Mouse (Mus musculus): ENCODE measurements around the gene Cd200r2. TPM values are rescaled to one million over a fixed set of nuclear protein-coding genes. Genes with fewer than 3 reads are reported as not detected.
"Not testable (repeated sequence)": the region's sequence is repeated elsewhere in the genome, so short reads cannot be mapped to it uniquely, and the experiment has no call there.

Cd200r2 gene
- polyA plus RNA-seq (2015; fragmentation: Nextera tagmentation; extraction: Ambion mirVana), result not detected in 2 replicates

- Histone ChIP-seq H3K27me3 (ENCODE audit: control insufficient read depth, insufficient read depth, low read depth, low read length) (no peaks in the 10 kb centered on the region), H3K4me1 (replicated peaks; ENCODE audit: control insufficient read depth, insufficient read depth, low read length) (no peaks in the 10 kb centered on the region), H3K36me3 (ENCODE audit: control insufficient read depth, insufficient read depth, low read length) (no peaks in the 10 kb centered on the region), H3K9me3 (ENCODE audit: control insufficient read depth, low read length) (no peaks in the 10 kb centered on the region), H3K9ac (ENCODE audit: low read length) (no peak within 1 kb of the TSS), H3K27ac (ENCODE audit: low read length) (no peak within 1 kb of the TSS), H3K4me3 (ENCODE audit: low read length) (no peak within 1 kb of the TSS), H3K4me2 (ENCODE audit: low read depth, low read length) (no peak within 1 kb of the TSS)
- ATAC-seq (ENCODE audit: low read depth), result no peak
- WGBS, result 77% methylated on average over 2 of the region's 2 CpGs
Observed at GRCm38 (mm10) chr16:44866797-44867196, at the start of gene Cd200r2. Cd200r2 (plus strand) TSS chr16:44867097.

GRCm38 (mm10) chr16:44818010-44818409 is 48.9 kb upstream of the Cd200r2 start:
- Histone ChIP-seq H3K27me3 (ENCODE audit: control insufficient read depth, insufficient read depth, low read depth, low read length) (no peaks in the 10 kb centered on the region), H3K4me2 (ENCODE audit: low read depth, low read length) (no peak overlapping the region), H3K27ac (ENCODE audit: low read length) (no peak overlapping the region), H3K9ac (ENCODE audit: low read length) (no peak overlapping the region), H3K4me1 (replicated peaks; ENCODE audit: control insufficient read depth, insufficient read depth, low read length) (no peaks in the 10 kb centered on the region), H3K9me3 (ENCODE audit: control insufficient read depth, low read length) (no peaks in the 10 kb centered on the region), H3K4me3 (ENCODE audit: low read length) (no peak overlapping the region), H3K36me3 (ENCODE audit: control insufficient read depth, insufficient read depth, low read length) (no peaks in the 10 kb centered on the region)
- no peak for ATAC-seq (ENCODE audit: low read depth)
- WGBS, result 39% methylated on average over 1 of the region's 1 CpGs

- Histone ChIP-seq H3K9ac (ENCODE audit: low read length) (no peak overlapping the region), H3K36me3 (ENCODE audit: control insufficient read depth, insufficient read depth, low read length) (no peaks in the 10 kb centered on the region), H3K27me3 (ENCODE audit: control insufficient read depth, insufficient read depth, low read depth, low read length) (no peaks in the 10 kb centered on the region), H3K27ac (ENCODE audit: low read length) (no peak overlapping the region), H3K4me2 (ENCODE audit: low read depth, low read length) (no peak overlapping the region), H3K4me3 (ENCODE audit: low read length) (no peak overlapping the region), H3K9me3 (ENCODE audit: control insufficient read depth, low read length) (no peaks in the 10 kb centered on the region), H3K4me1 (replicated peaks; ENCODE audit: control insufficient read depth, insufficient read depth, low read length) (no peaks in the 10 kb centered on the region)
- WGBS, result 66% methylated on average over 4 of the region's 4 CpGs
- no peak for ATAC-seq (ENCODE audit: low read depth)
Observed at GRCm38 (mm10) chr16:44820545-44820944, 46.4 kb upstream of the Cd200r2 start.

- 35% methylated on average over 3 of the region's 3 CpGs for whole genome bisulfite sequencing
- Histone ChIP-seq H3K9ac (ENCODE audit: low read length) (no peak overlapping the region), H3K27ac (ENCODE audit: low read length) (no peak overlapping the region), H3K27me3 (ENCODE audit: control insufficient read depth, insufficient read depth, low read depth, low read length) (no peaks in the 10 kb centered on the region), H3K36me3 (ENCODE audit: control insufficient read depth, insufficient read depth, low read length) (no peaks in the 10 kb centered on the region), H3K9me3 (ENCODE audit: control insufficient read depth, low read length) (no peaks in the 10 kb centered on the region), H3K4me3 (ENCODE audit: low read length) (no peak overlapping the region), H3K4me2 (ENCODE audit: low read depth, low read length) (no peak overlapping the region), H3K4me1 (replicated peaks; ENCODE audit: control insufficient read depth, insufficient read depth, low read length) (no peaks in the 10 kb centered on the region)
- ATAC-seq (ENCODE audit: low read depth), result no peak
Observed at GRCm38 (mm10) chr16:44832286-44832685, 34.6 kb upstream of the Cd200r2 start.

GRCm38 (mm10) chr16:44833189-44833588 is 33.7 kb upstream of the Cd200r2 start:
- H3K36me3 ChIP-seq (ENCODE audit: control insufficient read depth, insufficient read depth, low read length); H3K9ac ChIP-seq (ENCODE audit: low read length); H3K4me2 ChIP-seq (ENCODE audit: low read depth, low read length); ATAC-seq (ENCODE audit: low read depth); H3K9me3 ChIP-seq (ENCODE audit: control insufficient read depth, low read length); H3K27ac ChIP-seq (ENCODE audit: low read length); H3K27me3 ChIP-seq (ENCODE audit: control insufficient read depth, insufficient read depth, low read depth, low read length); H3K4me3 ChIP-seq (ENCODE audit: low read length); H3K4me1 ChIP-seq (replicated peaks; ENCODE audit: control insufficient read depth, insufficient read depth, low read length): not testable (repeated sequence)
- WGBS, result 35% methylated on average over 2 of the region's 2 CpGs

- H3K27ac ChIP-seq (ENCODE audit: low read length), result no peak overlapping the region
Observed at GRCm38 (mm10) chr16:44875178-44875577, 8.3 kb downstream of the Cd200r2 start.

GRCm38 (mm10) chr16:44876625-44877024 is 9.7 kb downstream of the Cd200r2 start:
- WGBS, result 60% methylated on average over 5 of the region's 5 CpGs
- H3K4me2 ChIP-seq (ENCODE audit: low read depth, low read length), result no peak overlapping the region
- ATAC-seq (ENCODE audit: low read depth), result no peak

More at GRCm38 (mm10) chr16:44875178-44875577, 8.3 kb downstream of the Cd200r2 start:
- ATAC-seq (ENCODE audit: low read depth), result peak; percentile 45; the same call in 1 of the 2 replicates
- H3K9me3 ChIP-seq (ENCODE audit: control insufficient read depth, low read length), result no peaks in the 10 kb centered on the region
- no peaks in the 10 kb centered on the region for H3K27me3 ChIP-seq (ENCODE audit: control insufficient read depth, insufficient read depth, low read depth, low read length)
- no peaks in the 10 kb centered on the region for H3K36me3 ChIP-seq (ENCODE audit: control insufficient read depth, insufficient read depth, low read length)
- no peaks in the 10 kb centered on the region for H3K4me1 ChIP-seq (replicated peaks; ENCODE audit: control insufficient read depth, insufficient read depth, low read length)
- 24% methylated on average over 1 of the region's 1 CpGs for WGBS
- H3K4me2 ChIP-seq (ENCODE audit: low read depth, low read length), result no peak overlapping the region
- no peak overlapping the region for H3K9ac ChIP-seq (ENCODE audit: low read length)
- H3K4me3 ChIP-seq (ENCODE audit: low read length), result no peak overlapping the region

GRCm38 (mm10) chr16:44877595-44877994 is 10.7 kb downstream of the Cd200r2 start:
- no peak overlapping the region for H3K4me2 ChIP-seq (ENCODE audit: low read depth, low read length)
- no peaks in the 10 kb centered on the region for H3K36me3 ChIP-seq (ENCODE audit: control insufficient read depth, insufficient read depth, low read length)
- H3K9me3 ChIP-seq (ENCODE audit: control insufficient read depth, low read length), result no peaks in the 10 kb centered on the region
- 68% methylated on average over 6 of the region's 6 CpGs for WGBS
- no peak overlapping the region for H3K9ac ChIP-seq (ENCODE audit: low read length)
- no peaks in the 10 kb centered on the region for H3K27me3 ChIP-seq (ENCODE audit: control insufficient read depth, insufficient read depth, low read depth, low read length)
- H3K4me1 ChIP-seq (replicated peaks; ENCODE audit: control insufficient read depth, insufficient read depth, low read length), result no peaks in the 10 kb centered on the region
- ATAC-seq (ENCODE audit: low read depth), result no peak
- no peak overlapping the region for H3K4me3 ChIP-seq (ENCODE audit: low read length)
- H3K27ac ChIP-seq (ENCODE audit: low read length), result no peak overlapping the region

More at GRCm38 (mm10) chr16:44876625-44877024, 9.7 kb downstream of the Cd200r2 start:
- Histone ChIP-seq H3K4me1 (replicated peaks; ENCODE audit: control insufficient read depth, insufficient read depth, low read length) (no peaks in the 10 kb centered on the region), H3K27me3 (ENCODE audit: control insufficient read depth, insufficient read depth, low read depth, low read length) (no peaks in the 10 kb centered on the region), H3K9ac (ENCODE audit: low read length) (no peak overlapping the region), H3K4me3 (ENCODE audit: low read length) (no peak overlapping the region), H3K9me3 (ENCODE audit: control insufficient read depth, low read length) (no peaks in the 10 kb centered on the region), H3K36me3 (ENCODE audit: control insufficient read depth, insufficient read depth, low read length) (no peaks in the 10 kb centered on the region), H3K27ac (ENCODE audit: low read length) (no peak overlapping the region)

- Histone ChIP-seq H3K9ac (ENCODE audit: low read length) (no peak overlapping the region), H3K27me3 (ENCODE audit: control insufficient read depth, insufficient read depth, low read depth, low read length) (no peaks in the 10 kb centered on the region), H3K4me2 (ENCODE audit: low read depth, low read length) (no peak overlapping the region), H3K9me3 (ENCODE audit: control insufficient read depth, low read length) (no peaks in the 10 kb centered on the region), H3K36me3 (ENCODE audit: control insufficient read depth, insufficient read depth, low read length) (no peaks in the 10 kb centered on the region), H3K4me1 (replicated peaks; ENCODE audit: control insufficient read depth, insufficient read depth, low read length) (no peaks in the 10 kb centered on the region), H3K27ac (ENCODE audit: low read length) (no peak overlapping the region), H3K4me3 (ENCODE audit: low read length) (no peak overlapping the region)
- 28% methylated on average over 1 of the region's 1 CpGs for WGBS
- ATAC-seq (ENCODE audit: low read depth), result no peak
Observed at GRCm38 (mm10) chr16:44890814-44891213, 23.9 kb downstream of the Cd200r2 start.

GRCm38 (mm10) chr16:44932016-44932415 is 65.1 kb downstream of the Cd200r2 start:
- no peak overlapping the region for H3K9ac ChIP-seq (ENCODE audit: low read length)
- no peak for ATAC-seq (ENCODE audit: low read depth)
- no peaks in the 10 kb centered on the region for H3K36me3 ChIP-seq (ENCODE audit: control insufficient read depth, insufficient read depth, low read length)
- H3K27me3 ChIP-seq (ENCODE audit: control insufficient read depth, insufficient read depth, low read depth, low read length), result no peaks in the 10 kb centered on the region
- no peak overlapping the region for H3K27ac ChIP-seq (ENCODE audit: low read length)
- no peak overlapping the region for H3K4me3 ChIP-seq (ENCODE audit: low read length)
- H3K4me1 ChIP-seq (replicated peaks; ENCODE audit: control insufficient read depth, insufficient read depth, low read length), result no peaks in the 10 kb centered on the region
- H3K9me3 ChIP-seq (ENCODE audit: control insufficient read depth, low read length), result no peaks in the 10 kb centered on the region
- 77% methylated on average over 1 of the region's 1 CpGs for WGBS
- H3K4me2 ChIP-seq (ENCODE audit: low read depth, low read length), result no peak overlapping the region
